Mouse (Mus musculus): Measurements from ENCODE around the gene Gm9945. TPM values are rescaled to one million over a fixed set of nuclear protein-coding genes. Genes with fewer than 3 reads are reported as not detected.

Gene Gm9945
- polyA plus RNA-seq, 1 experiment, result not detected

DNA sequence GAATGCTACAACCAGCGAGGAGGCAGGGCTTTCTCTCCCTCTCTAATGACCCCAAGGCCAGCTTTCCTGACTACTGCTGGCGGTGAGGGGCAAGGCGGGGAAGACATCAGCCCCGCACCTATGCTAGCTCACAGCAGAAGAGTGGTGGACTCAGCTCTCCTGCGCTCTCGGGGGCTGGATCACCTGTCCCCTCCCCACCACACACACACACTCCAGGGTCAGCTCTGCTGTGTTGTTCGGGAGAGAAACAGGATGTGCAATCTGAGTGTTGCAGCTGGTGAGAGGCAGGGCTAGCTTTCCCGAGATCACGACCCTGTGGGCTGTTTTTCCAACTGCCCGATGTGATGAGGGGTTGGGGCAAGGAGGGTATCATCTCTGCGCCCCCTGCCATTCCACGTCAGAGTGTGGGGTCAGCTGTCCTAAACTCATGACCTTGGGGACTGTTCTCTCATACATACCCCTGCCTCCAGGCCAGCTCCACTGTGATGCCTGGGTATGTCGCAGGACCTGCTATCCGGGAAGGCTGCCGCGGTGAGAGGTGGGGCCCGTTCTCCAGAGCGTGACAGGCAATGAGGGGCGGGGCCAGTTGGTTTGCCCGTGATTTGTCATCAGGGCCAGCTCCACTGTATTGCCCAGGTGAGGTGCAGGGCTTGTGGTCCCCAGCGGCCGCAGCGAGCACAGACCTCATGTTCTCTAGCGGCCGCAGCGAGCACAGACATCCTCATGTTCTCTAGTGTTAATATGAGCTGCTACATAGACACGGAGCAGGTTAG lies 7.0 kb downstream of the Gm9945 start:
- no peak for DNase-seq (ENCODE audit: low read depth, low spot score)
- 17% methylated on average over 27 of the region's 27 CpGs for WGBS

DNA sequence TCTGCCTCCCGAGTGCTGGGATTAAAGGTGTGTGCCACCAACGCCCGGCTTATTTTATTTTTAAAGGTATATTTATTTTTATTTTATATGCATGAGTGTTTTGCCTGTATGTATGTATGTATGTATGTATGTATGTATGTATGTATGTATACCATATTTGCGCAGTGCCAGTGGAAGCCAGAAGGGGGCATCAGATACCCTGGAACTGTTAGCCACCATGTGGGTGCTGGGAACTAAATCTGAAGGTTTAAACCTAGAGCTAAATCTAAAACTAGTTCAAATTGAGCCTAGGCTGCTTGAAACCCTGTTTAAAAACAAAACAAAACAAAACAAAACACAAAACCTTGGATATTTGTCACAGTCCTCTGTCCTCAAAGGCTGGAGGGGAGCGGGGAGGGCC lies 9.0 kb downstream of the Gm9945 start:
- WGBS, result 98% methylated on average over 5 of the region's 5 CpGs
- no peak for DNase-seq (ENCODE audit: low read depth, low spot score)

DNA sequence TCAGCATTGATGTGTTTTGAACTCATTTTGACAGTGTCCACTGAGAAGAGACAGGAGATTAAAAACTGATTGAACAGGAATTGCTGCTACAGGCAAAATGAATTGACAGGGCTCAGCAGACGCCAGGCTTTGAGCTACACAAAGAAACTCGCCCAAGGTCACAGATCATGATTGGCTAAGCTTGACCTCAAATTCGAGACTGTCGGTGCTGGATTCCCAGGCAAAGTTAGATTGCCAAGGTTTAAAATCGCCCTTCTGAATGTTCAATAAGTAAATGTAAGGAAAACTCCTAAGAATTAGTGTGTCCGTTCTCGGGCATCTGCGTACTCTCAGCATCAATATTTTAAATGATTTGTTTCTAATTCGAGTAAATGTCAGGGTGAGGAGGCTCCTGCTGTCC lies 9.5 kb downstream of the Gm9945 start:
- 89% methylated on average over 9 of the region's 9 CpGs for WGBS
- no peak for DNase-seq (ENCODE audit: low read depth, low spot score)

DNA sequence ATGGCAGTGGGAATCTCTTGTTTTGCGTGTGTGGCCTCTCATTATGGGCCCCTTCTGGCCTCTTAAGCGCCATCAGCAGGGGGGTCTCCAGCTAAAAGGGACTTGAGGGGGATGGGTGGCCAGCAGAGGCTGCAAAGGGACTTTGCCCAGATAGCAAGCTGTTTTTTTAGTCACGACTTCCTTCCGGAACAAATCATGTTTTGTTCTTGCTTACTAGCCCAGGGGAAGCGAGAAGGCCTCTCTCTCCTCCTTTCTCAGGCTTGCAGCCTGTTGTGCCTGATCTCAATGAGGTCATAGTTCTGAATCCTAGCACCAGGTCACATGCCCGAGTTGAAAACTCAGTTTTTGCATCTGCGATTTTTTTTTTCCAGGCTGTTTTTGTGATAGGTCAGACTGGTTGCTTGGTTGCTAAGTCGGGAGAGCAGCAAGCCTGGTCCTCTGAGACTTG lies 12.0 kb downstream of the Gm9945 start:
- no peak for DNase-seq (ENCODE audit: low read depth, low spot score)
- 31% methylated on average over 8 of the region's 8 CpGs for WGBS

DNA sequence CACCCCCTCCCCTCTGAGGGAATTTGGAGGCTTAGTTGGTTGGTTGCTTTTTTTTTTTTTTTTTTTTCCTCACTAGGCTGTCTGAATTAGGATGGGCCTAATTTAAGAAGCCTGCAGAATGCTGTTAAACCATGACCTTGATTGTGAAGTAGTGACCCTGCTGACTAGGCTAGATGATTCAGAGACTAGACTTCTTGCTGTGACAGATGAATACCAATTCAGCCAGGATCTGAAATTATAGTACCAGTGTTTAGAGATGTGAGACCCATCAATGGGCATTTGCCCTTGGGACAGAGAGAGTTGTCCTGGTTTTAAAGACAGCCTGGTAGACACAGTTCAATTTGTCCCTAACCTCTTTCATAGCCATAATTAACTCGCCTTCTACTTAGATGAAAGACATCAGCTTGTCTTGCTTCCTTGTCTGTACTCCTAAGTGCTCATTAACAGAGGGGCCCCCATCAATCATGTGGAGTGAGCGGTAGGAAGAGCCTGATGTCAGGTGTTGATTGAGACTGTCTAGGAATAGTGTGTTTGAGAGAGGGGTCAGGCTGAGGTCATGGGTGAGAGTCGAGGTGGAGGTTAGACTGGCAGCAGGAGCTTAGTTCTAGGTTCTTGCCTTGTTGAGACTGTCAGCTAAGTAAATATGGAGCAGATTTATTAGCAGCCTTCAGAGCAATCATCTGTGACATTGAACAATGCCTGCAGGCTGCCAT lies 13.4 kb downstream of the Gm9945 start:
- 71% methylated on average over 3 of the region's 3 CpGs for WGBS
- no peak for DNase-seq (ENCODE audit: low read depth, low spot score)

DNA sequence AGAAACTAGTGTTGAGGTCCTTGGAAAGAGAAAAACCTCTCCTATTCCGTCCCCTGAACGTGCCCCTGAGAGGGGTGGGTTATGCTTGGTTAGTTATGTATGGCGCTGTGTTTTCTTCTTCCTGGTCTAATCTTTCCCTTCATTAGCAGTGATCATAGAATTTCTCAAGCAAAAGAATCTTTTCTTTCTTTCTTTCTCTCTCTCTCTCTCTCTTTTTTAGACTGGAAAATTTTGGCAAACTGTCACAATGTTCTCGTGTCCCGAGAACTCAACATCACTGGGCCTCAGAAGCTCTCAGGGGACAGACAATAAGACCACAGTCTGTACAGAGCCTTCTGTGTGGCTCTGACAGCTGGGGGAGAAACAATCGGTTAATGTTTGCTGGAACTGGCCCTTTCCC lies 15.5 kb downstream of the Gm9945 start:
- 72% methylated on average over 6 of the region's 6 CpGs for WGBS
- DNase-seq (ENCODE audit: low read depth, low spot score), result no peak

DNA sequence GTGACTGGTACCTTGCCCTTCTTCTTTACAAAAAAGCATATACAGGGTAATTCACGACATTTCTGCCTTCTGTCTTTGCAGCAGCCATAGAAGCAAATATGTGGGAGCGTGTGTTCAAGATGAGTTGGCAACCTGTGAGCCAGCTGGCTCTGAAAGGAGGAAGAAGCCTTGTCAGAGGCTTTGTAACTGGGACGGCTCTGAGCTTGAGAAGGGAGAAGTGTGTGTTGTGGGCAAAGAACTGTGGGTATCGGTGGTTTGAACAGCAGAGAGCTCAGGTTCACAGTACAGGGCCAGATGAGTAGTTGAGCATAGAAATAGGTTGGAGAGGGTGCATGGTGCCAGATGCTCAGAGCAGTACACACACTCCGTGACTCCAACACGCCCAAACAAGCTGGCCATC lies 17.0 kb downstream of the Gm9945 start:
- WGBS, result 48% methylated on average over 6 of the region's 6 CpGs
- DNase-seq (ENCODE audit: low read depth, low spot score), result no peak

DNA sequence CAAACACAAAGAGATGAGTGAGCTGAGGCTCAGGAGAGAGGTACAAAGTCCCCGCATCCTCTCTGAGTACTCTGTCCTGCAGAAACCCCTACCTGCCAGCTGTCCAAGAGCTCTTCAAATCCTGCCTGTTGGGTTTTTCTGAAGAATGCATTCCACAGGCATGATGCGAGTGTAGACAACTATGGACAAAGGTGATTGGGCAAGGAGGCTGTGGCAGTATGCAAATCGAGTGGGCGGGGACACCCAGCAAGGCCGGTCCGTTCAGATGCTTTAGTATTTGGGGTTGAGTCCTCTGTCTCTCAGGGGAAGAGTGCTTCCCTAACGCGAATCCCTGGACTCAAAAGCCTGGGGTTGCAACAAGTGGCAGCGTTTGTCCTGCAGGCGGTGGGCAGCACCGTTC lies 20.6 kb downstream of the Gm9945 start:
- DNase-seq (ENCODE audit: low read depth, low spot score), result no peak

DNA sequence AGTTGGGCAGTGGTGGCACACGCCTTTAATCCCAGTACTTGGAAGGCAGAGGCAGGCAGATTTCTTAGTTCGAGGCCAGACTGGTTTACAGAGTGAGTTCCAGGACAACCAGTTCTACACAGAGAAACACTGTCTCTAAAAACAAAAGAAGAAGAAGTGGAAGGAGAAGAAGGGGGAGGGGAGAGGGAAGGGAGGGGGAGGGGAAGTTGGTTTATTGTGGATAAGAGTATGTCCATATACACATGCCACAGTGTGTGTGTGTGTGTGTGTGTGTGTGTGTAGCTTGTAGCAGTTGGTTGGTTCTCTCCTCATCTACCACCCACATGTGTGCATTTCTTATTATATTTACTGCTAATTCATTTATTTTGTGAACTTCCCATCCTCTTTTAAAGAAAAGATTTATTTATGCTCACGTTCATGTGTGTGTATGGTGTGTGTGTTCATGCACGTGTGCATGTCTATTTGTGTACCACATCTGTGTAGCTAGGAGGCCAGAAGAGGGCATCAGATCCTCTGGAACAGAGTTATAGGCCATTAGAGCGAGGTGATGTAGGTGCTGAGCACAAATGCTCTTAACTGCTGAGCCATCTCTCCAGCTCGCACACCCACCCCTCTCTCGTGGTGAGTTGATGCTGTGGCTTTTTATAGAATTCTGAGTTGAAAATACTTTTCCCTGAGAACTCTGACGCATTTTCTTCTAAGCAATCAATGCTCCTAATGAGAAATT lies 22.2 kb downstream of the Gm9945 start:
- no peak for DNase-seq (ENCODE audit: low read depth, low spot score)
- 70% methylated on average over 8 of the region's 8 CpGs for WGBS

More for the DNA sequence above, 20.6 kb downstream of the Gm9945 start:
- WGBS, result 9% methylated on average over 11 of the region's 11 CpGs

DNA sequence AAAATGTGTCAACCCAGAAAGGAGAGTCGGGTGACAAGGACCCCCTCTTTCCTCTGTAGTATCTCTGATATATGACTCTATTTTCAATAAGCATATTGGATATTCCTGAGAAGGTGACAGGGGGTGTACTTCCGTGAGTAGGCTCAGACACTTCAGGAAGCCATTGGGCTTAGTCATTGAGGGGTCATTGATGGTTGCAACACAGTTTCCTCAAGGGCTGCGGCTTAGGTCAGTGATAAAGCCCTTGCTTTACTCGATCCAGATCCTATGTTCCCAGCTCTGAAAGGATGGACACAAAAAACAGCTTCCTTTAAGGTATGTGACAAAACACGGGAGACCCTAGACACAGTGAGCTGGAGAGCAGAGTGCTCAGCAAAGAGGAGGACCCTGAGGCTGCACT lies 23.8 kb downstream of the Gm9945 start:
- DNase-seq (ENCODE audit: low read depth, low spot score), result no peak
- WGBS, result 76% methylated on average over 5 of the region's 5 CpGs

DNA sequence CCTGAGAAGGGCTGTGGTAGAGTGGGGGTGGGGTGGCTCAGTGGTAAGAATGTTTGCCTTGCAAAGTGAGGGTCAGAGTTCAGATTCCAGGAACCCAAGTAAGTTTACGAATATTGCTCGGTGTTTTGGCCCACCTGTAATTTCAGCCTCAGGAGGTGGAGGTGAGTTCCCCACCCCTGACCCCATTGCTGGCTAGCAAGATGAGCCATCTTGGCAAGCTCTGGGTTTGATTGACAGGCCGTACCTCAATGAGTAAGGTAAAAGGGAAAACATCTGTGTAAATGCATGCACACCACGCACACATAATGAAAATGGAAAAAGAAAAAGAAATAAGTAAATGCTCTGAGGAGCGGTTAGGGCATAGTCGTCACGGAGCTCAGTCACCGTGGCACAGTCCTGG lies 24.4 kb downstream of the Gm9945 start:
- DNase-seq (ENCODE audit: low read depth, low spot score), result no peak
- 81% methylated on average over 8 of the region's 8 CpGs for WGBS

DNA sequence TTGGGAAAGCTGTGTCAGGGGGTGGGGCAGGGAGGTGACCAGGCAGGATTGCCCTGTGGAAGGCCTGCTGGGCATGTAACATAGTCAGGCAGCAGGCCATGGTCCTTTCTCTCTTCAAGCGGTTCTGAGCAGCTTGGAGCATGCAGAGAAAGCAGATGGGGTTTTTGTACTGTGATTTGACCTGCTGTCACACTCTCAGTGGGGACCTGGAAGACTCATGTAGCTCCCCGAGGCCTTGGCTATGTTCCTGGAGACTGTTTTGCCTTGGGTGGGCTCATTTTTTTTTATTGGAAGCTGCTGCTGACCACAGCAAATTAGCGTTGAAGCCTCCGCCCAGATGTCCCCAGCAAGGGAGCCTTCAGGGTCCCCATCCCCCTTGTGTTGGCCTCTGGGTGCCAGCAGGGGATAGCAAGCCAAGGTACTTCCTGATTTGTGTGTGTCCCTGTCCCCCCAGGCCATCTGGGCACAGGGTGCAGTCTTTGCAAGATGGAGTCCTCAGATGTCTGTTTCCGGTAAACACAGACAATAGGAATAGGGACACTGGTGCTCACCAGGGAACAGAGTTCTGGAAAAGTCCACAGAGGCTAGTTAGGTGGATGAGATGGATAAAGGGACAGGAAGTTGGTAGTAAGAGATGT lies 25.2 kb downstream of the Gm9945 start:
- DNase-seq (ENCODE audit: low read depth, low spot score), result no peak
- WGBS, result 84% methylated on average over 5 of the region's 5 CpGs

DNA sequence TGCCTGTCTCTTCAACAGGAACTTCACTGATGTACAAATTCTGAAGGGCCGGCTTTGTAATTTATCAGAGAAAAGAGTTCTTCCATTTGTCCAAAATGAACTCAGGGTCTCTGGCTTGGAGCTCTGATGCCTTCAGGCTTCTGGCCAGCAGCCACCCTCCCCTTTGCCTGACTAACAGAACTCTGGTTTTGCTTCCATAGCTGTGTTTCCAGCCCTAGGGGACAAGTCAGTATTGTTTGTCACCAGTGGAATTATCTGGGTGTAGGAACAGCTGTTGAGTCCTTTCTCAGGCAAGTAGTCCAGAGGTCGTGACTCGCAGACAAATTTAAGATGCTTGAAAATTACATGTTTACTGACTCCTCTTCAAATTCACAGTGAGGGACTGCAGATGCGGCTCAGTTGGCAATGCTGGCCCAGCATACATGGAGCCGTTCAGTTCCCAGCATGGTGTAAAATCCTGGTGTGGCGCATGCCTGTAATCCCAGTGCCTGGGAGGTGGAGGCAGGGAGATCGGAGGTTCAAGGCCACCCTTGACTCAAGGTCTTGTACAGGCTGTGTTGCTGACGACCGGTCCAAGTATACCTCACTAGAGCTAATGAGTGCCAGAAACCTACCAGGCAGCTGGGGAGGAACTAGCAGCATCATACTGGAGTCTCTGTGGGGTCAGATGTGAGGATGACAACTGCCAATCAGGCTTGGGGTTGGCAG lies 27.3 kb downstream of the Gm9945 start:
- 77% methylated on average over 9 of the region's 9 CpGs for WGBS
- DNase-seq (ENCODE audit: low read depth, low spot score), result no peak

DNA sequence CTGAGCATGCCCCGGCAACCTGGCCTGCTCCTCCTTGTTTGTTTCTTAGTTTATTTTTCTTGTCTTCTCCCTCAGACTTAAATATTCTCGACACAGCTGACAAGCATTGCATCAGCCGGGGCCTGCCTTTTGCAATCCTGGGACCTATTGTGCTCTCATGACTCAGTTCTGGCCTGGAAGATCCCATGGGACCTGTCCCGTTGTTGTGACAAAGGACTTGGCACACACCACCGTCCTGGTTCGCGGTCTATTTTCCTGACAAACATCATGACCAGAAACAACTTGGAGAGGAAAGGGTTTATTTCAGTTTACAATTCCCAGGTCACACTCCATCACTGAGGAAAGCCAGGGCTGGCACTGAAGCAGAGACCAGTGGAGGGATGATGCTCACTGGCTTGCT lies 28.2 kb downstream of the Gm9945 start:
- no peak for DNase-seq (ENCODE audit: low read depth, low spot score)
- WGBS, result 59% methylated on average over 7 of the region's 7 CpGs

DNA sequence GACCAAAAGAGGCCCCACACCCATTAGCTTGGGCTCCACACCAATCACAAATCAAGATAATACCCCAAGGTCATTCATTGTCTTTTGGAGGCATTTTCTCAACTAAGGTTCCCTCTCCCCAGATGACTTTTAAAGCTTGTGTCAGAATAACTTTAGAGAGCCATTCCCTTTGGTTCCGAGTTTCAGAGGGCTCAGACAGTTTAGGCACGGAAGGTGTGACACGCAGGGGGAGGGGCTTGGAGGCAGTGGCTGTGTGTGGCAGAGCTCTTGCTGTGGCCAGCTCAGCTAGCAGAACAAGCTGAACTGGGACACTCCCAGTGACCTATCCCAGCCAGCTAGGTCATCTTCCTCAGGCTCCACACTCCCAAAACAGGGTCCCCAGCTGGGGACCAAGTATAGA lies 28.6 kb downstream of the Gm9945 start:
- DNase-seq (ENCODE audit: low read depth, low spot score), result no peak
- WGBS, result 60% methylated on average over 3 of the region's 3 CpGs

DNA sequence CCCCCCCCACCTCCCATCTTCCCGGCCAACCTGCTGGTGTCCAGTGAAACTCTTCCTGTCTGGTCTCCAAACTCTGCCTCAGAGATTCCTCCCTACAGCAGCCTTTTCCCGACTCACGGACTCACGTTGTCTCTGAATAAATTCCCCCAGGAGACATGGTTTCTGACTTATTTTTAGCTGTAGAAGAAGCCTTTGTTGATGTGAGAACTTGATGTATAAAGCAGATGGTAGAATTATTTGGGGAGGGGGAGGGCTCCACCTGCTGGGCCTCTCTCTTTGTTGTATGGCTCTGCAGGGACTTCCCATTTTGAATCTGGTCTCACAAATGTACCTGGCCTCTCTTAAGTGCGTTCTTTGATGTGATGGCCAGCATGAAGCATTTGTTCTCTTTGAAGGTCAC lies 30.4 kb downstream of the Gm9945 start:
- no peak for DNase-seq (ENCODE audit: low read depth, low spot score)
- 68% methylated on average over 5 of the region's 5 CpGs for WGBS

DNA sequence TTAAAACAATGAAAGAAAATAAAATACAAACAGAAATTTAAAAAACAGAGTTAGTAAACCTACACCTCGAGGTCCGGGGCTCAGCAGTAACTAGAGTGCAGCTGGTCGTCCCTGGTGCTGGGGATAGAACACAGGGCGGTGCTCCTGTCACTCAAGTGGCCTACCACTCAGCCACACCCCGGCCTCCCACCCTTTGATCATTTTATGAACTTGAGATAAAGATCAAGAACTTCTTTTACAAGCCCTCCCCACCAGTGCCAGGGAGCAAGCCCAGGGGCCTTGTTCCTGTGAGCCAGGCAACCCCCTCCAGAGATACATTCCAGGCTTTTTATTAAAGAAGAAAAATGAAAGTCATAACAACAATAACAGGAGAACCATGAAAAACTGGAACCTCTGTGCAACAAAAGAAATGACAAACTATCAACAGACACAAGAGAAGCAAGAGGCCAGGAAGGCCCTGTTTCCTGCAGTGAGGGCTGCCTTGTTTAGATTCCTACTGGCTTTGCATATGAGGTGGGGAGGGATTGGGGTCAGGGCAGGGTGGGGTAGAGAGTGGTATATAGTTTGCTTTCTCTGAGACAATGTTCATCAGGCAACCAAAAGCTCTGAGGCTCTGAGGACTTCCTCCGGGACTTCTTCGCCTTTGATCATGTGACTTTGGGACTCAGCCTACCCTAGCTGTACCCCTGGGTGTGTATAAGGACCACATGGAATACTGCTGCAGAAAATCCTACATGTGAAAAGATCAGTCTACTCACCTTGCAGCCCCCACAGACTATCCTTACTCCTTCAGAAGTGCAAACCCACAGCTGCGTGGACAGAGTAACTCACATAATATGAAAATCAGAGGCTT lies 37.0 kb downstream of the Gm9945 start:
- 35% methylated on average over 8 of the region's 8 CpGs for WGBS
- DNase-seq (ENCODE audit: low read depth, low spot score), result no peak

DNA sequence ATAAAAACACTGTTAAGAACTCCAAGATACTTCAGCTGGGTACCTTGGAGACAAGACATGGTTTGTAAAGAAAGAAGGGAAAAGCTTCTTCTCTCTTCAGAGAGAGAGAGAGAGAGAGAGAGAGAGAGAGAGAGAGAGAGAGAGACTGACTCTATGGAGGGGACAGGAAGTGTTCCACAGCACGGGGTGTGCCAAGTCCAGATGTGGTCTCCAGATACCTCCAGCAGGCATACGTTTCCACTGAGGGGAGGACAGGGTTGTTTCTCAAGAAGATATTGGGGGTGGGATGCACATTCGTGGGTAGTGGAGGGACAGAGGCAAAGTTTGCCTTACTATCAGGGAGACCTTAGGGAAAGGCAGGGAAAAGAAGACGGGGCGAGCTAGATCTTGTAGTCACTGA lies 38.8 kb downstream of the Gm9945 start:
- no peak for DNase-seq (ENCODE audit: low read depth, low spot score)
- 64% methylated on average over 5 of the region's 5 CpGs for WGBS
